Mouse (Mus musculus): ENCODE data around the gene Sepsecs. TPM values are rescaled to one million over a fixed set of nuclear protein-coding genes. Genes with fewer than 3 reads are reported as not detected.

Gene Sepsecs
- polyA plus RNA-seq, 1 experiment from 2014 or later, result 9.4 TPM

- H3K9me3 ChIP-seq, result no peaks in the 10 kb centered on the region
- 75% methylated on average over 8 of the region's 8 CpGs for WGBS
These were observed 30.6 kb downstream of the Sepsecs start for GRCm38 (mm10) chr5:52638916-52639315.

DNA sequence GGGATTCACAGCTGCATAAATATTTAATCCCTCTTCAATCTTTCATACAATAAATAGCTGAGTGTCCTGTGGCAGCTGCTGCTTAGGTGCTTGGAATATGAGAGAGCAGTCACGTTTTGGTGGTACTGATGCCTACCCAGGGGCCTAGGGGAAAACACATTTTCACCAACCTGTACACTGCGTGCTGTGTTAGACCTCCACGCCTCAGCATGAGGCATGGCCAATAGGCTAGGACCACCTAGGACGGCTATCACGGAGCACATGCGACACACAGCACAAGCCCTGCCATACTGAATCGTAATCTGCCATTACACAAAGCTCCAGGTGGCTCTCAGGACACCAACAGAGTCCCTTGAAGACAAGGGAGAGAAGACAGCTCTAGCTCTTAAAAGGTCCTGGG, 31.5 kb downstream of the Sepsecs start:
- H3K36me3 ChIP-seq, result peaks cover 3% of the 10 kb centered on the region; the same call in 1 of the 2 replicates
- H3K9ac ChIP-seq, result no peak overlapping the region
- no peak overlapping the region for H3K4me3 ChIP-seq (replicated peaks)
- H3K27me3 ChIP-seq (replicated peaks), result no peaks in the 10 kb centered on the region
- no peak for ATAC-seq (ENCODE audit: insufficient read depth, low FRiP score, low read depth)
- no peak overlapping the region for H3K4me2 ChIP-seq
- no peaks in the 10 kb centered on the region for H3K9me3 ChIP-seq
- 77% methylated on average over 7 of the region's 7 CpGs for WGBS
- H3K4me1 ChIP-seq, result no peaks in the 10 kb centered on the region
- no peak overlapping the region for H3K27ac ChIP-seq

More at GRCm38 (mm10) chr5:52638916-52639315, 30.6 kb downstream of the Sepsecs start:
- Histone ChIP-seq H3K4me2 (no peak overlapping the region), H3K27ac (no peak overlapping the region), H3K36me3 (peaks cover 10% of the 10 kb centered on the region; the same call in 1 of the 2 replicates), H3K9ac (no peak overlapping the region), H3K4me3 (replicated peaks) (no peak overlapping the region), H3K27me3 (replicated peaks) (no peaks in the 10 kb centered on the region), H3K4me1 (no peaks in the 10 kb centered on the region)
- no peak for ATAC-seq (ENCODE audit: insufficient read depth, low FRiP score, low read depth)

- no peak overlapping the region for H3K4me2 ChIP-seq
- H3K36me3 ChIP-seq, result peaks cover 1% of the 10 kb centered on the region; the same call in 1 of the 2 replicates
- no peak overlapping the region for H3K4me3 ChIP-seq (replicated peaks)
- H3K9me3 ChIP-seq, result no peaks in the 10 kb centered on the region
- H3K27ac ChIP-seq, result no peak overlapping the region
- no peaks in the 10 kb centered on the region for H3K4me1 ChIP-seq
- H3K27me3 ChIP-seq (replicated peaks), result no peaks in the 10 kb centered on the region
- no peak overlapping the region for H3K9ac ChIP-seq
- ATAC-seq (ENCODE audit: insufficient read depth, low FRiP score, low read depth), result no peak
- 86% methylated on average over 6 of the region's 6 CpGs for whole genome bisulfite sequencing
These were observed 32.6 kb downstream of the Sepsecs start for GRCm38 (mm10) chr5:52636923-52637322.

GRCm38 (mm10) chr5:52636025-52636755, 33.3 kb downstream of the Sepsecs start:
- no peaks in the 10 kb centered on the region for H3K27me3 ChIP-seq (replicated peaks)
- H3K4me1 ChIP-seq, result no peaks in the 10 kb centered on the region
- ATAC-seq (ENCODE audit: insufficient read depth, low FRiP score, low read depth), result no peak
- H3K4me3 ChIP-seq (replicated peaks), result no peak overlapping the region
- H3K9ac ChIP-seq, result no peak overlapping the region
- WGBS, result 56% methylated on average over 11 of the region's 11 CpGs
- H3K27ac ChIP-seq, result no peak overlapping the region
- H3K36me3 ChIP-seq, result no peaks in the 10 kb centered on the region
- H3K9me3 ChIP-seq, result no peaks in the 10 kb centered on the region
- H3K4me2 ChIP-seq, result no peak overlapping the region

- no peaks in the 10 kb centered on the region for H3K36me3 ChIP-seq
- H3K4me3 ChIP-seq (replicated peaks), result no peak overlapping the region
- ATAC-seq (ENCODE audit: insufficient read depth, low FRiP score, low read depth), result 0 out of 2 replicates have a peak, but pooled peaks have one; percentile 25
- H3K9ac ChIP-seq, result no peak overlapping the region
- no peak overlapping the region for H3K4me2 ChIP-seq
- H3K27ac ChIP-seq, result no peak overlapping the region
- H3K4me1 ChIP-seq, result 0 out of 2 replicates have a peak, but pooled peaks cover under 1% of the 10 kb centered on the region
- WGBS, result 17% methylated on average over 8 of the region's 8 CpGs
- H3K9me3 ChIP-seq, result no peaks in the 10 kb centered on the region
- H3K27me3 ChIP-seq (replicated peaks), result no peaks in the 10 kb centered on the region
These were observed 35.5 kb downstream of the Sepsecs start for GRCm38 (mm10) chr5:52634017-52634416.

- no peak overlapping the region for H3K4me2 ChIP-seq
- H3K9me3 ChIP-seq, result no peaks in the 10 kb centered on the region
- no peaks in the 10 kb centered on the region for H3K27me3 ChIP-seq (replicated peaks)
- no peak overlapping the region for H3K27ac ChIP-seq
- no peaks in the 10 kb centered on the region for H3K36me3 ChIP-seq
- H3K4me1 ChIP-seq, result peaks cover 9% of the 10 kb centered on the region; the same call in 1 of the 2 replicates
- H3K4me3 ChIP-seq (replicated peaks), result no peak overlapping the region
- ATAC-seq (ENCODE audit: insufficient read depth, low FRiP score, low read depth), result no peak
- H3K9ac ChIP-seq, result no peak overlapping the region
- 85% methylated on average over 1 of the region's 1 CpGs for WGBS
These were observed 39.0 kb downstream of the Sepsecs start for GRCm38 (mm10) chr5:52630541-52630940.

DNA sequence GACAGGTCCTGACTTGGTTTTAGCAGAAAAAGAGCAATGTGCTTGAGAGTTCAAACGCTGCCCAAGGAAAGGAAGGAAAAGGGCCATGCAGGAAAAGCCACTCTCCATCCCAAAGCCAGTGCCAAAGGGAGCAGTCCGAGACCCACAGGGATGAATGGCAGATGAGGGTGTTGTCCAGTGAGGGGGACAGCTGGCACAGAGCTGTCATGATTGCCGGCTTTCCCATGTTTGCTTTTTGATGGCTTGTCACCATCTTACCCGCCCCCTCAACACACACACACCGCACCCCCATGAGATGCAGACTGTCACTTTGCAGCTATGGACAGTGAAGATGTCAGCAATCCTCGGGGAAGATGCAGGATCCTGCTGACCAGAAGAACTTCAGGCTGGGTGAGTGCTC, 40.3 kb downstream of the Sepsecs start:
- Histone ChIP-seq H3K27ac (no peak overlapping the region), H3K4me2 (no peak overlapping the region), H3K36me3 (no peaks in the 10 kb centered on the region), H3K9me3 (no peaks in the 10 kb centered on the region), H3K27me3 (replicated peaks) (no peaks in the 10 kb centered on the region), H3K4me3 (replicated peaks) (no peak overlapping the region), H3K4me1 (peaks cover 9% of the 10 kb centered on the region; the same call in 1 of the 2 replicates), H3K9ac (no peak overlapping the region)
- 70% methylated on average over 6 of the region's 6 CpGs for WGBS
- no peak for ATAC-seq (ENCODE audit: insufficient read depth, low FRiP score, low read depth)

GRCm38 (mm10) chr5:52628783-52629182, 40.7 kb downstream of the Sepsecs start:
- H3K4me2 ChIP-seq, result no peak overlapping the region
- H3K9me3 ChIP-seq, result no peaks in the 10 kb centered on the region
- WGBS, result 71% methylated on average over 3 of the region's 3 CpGs
- H3K27me3 ChIP-seq (replicated peaks), result no peaks in the 10 kb centered on the region
- ATAC-seq (ENCODE audit: insufficient read depth, low FRiP score, low read depth), result no peak
- no peak overlapping the region for H3K27ac ChIP-seq
- no peaks in the 10 kb centered on the region for H3K36me3 ChIP-seq
- no peak overlapping the region for H3K9ac ChIP-seq
- H3K4me3 ChIP-seq (replicated peaks), result no peak overlapping the region
- H3K4me1 ChIP-seq, result peaks cover 9% of the 10 kb centered on the region; the same call in 1 of the 2 replicates

- Histone ChIP-seq H3K9ac (no peak overlapping the region), H3K27me3 (replicated peaks) (no peaks in the 10 kb centered on the region), H3K27ac (no peak overlapping the region), H3K9me3 (no peaks in the 10 kb centered on the region), H3K4me3 (replicated peaks) (no peak overlapping the region), H3K4me2 (no peak overlapping the region), H3K36me3 (no peaks in the 10 kb centered on the region), H3K4me1 (peaks cover 9% of the 10 kb centered on the region; the same call in 1 of the 2 replicates)
- ATAC-seq (ENCODE audit: insufficient read depth, low FRiP score, low read depth), result no peak
- 86% methylated on average over 8 of the region's 8 CpGs for WGBS
These were observed 41.8 kb downstream of the Sepsecs start for GRCm38 (mm10) chr5:52627713-52628112.

GRCm38 (mm10) chr5:52626092-52626491, 43.4 kb downstream of the Sepsecs start:
- WGBS, result 33% methylated on average over 8 of the region's 8 CpGs
- Histone ChIP-seq H3K4me2 (peak overlapping the region; percentile 32; the same call in 1 of the 2 replicates), H3K4me1 (peaks cover 9% of the 10 kb centered on the region; the same call in 1 of the 2 replicates), H3K4me3 (replicated peaks) (no peak overlapping the region), H3K9ac (no peak overlapping the region), H3K27me3 (replicated peaks) (no peaks in the 10 kb centered on the region), H3K27ac (peak overlapping the region; percentile 74), H3K36me3 (no peaks in the 10 kb centered on the region), H3K9me3 (no peaks in the 10 kb centered on the region)
- no peak for ATAC-seq (ENCODE audit: insufficient read depth, low FRiP score, low read depth)

- Histone ChIP-seq H3K36me3 (no peaks in the 10 kb centered on the region), H3K27me3 (replicated peaks) (no peaks in the 10 kb centered on the region), H3K4me1 (peaks cover 9% of the 10 kb centered on the region; the same call in 1 of the 2 replicates), H3K9ac (no peak overlapping the region), H3K9me3 (no peaks in the 10 kb centered on the region), H3K27ac (peak overlapping the region; percentile 79; the same call in 1 of the 2 replicates), H3K4me3 (replicated peaks) (no peak overlapping the region), H3K4me2 (no peak overlapping the region)
- 70% methylated on average over 1 of the region's 1 CpGs for WGBS
- peak; percentile 68; the same call in 1 of the 2 replicates for ATAC-seq (ENCODE audit: insufficient read depth, low FRiP score, low read depth)
These were observed 44.6 kb downstream of the Sepsecs start for GRCm38 (mm10) chr5:52624956-52625355.

GRCm38 (mm10) chr5:52623099-52623498, 46.4 kb downstream of the Sepsecs start:
- WGBS, result 63% methylated on average over 2 of the region's 2 CpGs
- Histone ChIP-seq H3K4me1 (peaks cover 11% of the 10 kb centered on the region), H3K4me2 (no peak overlapping the region), H3K27me3 (replicated peaks) (no peaks in the 10 kb centered on the region), H3K9ac (no peak overlapping the region), H3K36me3 (no peaks in the 10 kb centered on the region), H3K4me3 (replicated peaks) (no peak overlapping the region), H3K9me3 (no peaks in the 10 kb centered on the region), H3K27ac (0 out of 2 replicates have a peak overlapping the region, but pooled peaks have one; percentile 57)
- ATAC-seq (ENCODE audit: insufficient read depth, low FRiP score, low read depth), result no peak
